Mouse (Mus musculus) embryo, embryonic 11.5 days (tissue): Measurements from ENCODE around the gene Elp4.

Experiments
- DNase-seq: peaks from one replicate; pipeline ENCODE4 v3.0.0-alpha.2; 2012; ENCODE audit warnings: low read depth, low spot score

Gene Elp4

DNA sequence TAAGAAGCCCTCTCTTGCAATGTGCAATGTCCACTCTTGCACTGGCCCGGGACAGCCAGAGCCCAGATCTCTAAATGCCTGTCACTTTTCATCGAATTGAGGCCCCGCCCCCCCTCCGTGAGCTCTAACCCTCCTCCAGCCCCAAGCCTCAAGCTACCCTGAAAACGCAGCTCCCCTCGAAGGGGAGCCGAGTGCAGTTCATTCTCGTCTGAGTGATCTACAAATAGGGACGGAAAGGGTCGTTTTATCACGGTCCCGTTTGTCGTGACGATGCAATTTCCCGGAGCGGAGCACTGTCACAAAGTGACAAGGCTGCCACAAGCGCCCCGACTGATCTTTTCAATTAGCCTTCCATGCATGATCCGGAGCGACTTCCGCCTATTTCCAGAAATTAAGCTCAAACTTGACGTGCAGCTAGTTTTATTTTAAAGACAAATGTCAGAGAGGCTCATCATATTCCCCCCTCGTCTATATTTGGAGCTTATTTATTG is 222.3 kb downstream of the Elp4 start:
- no peak for DNase-seq

DNA sequence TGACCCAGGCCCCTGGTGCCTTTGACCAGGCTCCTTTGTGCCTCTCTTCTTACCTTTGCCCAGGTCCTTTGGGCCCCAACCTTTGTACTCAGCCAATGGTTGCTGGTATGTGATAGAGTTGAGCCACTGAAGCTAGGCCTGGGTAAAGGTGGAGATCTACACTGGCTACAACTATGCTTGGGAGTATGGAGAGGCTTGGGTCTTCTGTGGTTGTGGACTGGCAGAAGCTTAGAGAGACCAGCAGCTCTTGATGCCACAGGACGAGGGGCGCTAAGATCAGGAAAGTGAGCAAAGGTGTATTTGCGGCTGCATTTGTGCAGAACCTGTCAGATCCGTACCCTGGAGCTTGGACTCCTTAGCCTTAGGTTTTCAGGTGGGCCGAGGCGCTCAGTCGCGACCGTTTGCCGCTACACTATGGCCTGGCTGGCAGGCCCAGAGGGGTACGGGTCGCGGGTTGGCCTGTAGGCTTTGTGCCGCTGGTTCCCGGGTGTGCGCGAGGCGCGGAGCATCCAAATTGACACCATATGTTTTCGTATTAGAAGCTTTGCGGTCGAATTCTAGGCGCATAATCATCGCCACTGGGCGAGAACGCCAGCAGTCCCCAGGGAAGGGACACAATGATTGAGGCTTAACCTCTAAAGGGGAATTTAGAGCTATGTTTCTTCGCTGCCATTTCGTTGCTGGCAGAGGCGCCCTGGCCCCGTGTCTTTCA is 223.2 kb downstream of the Elp4 start:
- DNase-seq, result no peak

DNA sequence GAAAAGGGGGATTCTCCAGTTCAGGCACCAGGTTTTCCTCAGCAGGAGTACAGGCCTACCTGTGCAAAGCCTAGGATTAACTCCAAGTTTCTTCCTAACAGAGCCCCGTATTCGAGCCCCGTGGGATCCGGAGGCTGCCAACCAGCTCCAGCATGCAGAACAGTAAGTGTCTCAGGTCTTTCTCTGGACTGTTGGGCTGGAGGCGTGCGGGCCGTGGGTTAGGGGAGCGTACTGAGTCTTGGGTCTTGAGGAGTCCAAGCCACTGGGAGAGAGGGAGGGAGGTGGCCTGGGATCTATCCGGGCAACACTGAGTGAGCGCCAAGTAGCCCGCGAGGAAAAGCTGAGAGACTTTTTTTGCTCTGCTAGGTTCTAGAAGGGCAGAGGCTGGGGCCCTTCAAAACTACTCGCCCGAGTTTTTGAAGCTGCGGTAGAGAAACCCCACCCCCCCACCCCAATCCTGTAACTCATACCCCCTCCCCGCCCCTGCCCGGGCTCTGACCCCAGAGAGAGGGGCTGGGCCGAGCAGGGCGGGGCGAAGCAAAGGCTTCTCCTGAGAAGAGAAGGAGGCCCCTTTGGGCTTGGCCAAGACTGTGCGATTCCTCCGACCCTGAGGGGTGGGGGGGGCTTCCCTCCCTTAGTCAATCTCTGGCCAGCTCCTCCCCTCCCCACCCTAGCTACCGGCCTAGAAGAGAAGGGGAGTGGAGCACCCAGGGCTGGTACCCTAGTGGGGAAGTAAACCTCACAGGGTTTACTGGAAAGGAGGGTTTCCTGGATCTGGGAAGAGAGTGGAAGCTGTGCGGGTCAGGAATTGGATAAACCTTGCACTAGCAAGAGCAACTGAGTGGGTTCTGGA is 224.0 kb downstream of the Elp4 start:
- no peak for DNase-seq

DNA sequence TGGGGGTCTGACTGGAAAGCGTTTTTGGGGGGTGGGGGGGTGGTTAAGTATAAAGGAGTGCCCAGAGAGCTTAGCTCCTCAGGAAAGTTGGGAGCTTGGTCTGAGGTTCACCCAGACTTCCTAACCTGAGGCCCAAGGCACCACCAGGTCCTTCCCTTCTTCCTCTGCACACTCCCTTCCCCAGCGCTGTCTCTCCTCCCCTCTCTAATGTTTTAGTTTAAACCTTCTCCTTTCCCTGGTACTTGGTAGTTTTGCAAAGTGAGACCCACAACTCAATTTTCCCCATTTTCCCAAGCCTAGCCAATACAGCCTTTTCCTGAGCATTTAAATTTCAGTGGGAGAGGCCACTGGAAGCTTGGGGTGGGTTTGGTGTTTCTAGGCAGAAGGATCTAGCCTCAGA is 225.0 kb downstream of the Elp4 start:
- DNase-seq, result no peak

DNA sequence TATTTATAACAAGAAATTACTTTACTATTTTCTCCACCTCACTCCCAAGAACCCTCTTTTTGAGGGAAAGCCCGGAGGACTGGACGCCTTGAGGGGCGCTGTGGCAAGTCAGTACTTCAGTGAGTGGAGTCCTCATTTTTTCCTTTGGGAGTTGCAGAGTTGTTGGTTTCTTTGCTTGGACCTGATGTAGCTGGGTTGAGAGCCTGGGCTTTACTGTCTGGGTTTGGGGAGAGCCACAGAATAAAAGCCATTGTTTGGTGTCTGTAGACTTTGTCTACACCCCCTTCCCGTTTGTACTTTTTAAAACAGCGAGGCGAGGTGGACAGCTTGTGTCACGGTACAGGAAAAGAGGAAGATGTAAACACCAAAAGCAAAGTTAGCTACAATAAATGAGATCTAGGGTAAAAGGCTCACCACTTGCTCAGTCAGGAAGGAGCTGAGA is 225.5 kb downstream of the Elp4 start:
- no peak for DNase-seq

DNA sequence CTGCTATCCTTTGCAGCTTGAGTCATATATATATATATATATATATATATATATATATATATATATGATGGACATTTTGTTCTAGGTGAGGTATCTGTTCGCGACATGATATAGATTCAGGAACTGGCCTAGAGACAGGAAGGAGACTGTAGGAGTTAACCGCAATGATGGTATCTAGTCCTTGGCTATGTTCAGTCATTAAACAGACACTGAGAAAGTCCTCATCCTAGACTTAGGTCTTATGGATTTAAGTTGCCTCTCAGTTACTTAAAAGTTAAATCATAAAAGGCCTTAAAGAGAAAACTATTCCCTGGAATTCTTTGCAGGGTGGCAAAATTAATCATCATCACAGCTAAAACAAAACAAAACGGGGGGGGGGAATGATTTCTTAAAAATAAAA is 226.1 kb downstream of the Elp4 start:
- no peak for DNase-seq

DNA sequence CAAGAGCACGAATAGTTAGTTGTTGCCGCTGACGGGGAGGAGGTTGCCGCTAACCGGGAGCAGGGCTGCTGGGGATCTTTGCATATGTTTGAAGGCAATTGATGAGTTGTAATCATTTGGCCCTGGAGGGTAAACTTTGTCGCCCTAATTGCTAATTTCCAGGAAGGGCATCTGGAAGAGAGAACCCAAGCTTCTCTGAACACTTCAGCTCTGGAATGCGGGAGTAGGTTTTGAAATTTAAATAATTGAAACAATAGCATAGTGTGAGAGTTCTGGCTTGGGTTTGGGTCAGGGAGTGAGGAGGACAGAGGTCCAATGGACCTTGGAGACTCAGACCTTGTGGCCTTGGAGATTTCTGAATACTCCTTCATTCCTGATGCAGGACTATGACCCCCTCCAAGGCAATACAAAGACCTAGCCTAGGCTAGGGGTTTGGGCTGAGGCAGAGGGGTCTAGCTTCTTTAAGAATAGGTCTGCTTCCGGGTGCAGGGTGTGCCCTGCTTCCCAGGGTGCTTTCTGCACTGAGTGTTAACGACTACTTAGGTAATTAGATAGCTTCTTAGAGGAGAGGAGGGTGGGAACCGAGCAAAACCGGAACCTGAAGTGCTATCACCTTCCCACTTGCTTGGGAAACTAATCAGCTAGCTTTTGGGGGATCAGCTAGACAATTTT is 226.8 kb downstream of the Elp4 start:
- no peak for DNase-seq

DNA sequence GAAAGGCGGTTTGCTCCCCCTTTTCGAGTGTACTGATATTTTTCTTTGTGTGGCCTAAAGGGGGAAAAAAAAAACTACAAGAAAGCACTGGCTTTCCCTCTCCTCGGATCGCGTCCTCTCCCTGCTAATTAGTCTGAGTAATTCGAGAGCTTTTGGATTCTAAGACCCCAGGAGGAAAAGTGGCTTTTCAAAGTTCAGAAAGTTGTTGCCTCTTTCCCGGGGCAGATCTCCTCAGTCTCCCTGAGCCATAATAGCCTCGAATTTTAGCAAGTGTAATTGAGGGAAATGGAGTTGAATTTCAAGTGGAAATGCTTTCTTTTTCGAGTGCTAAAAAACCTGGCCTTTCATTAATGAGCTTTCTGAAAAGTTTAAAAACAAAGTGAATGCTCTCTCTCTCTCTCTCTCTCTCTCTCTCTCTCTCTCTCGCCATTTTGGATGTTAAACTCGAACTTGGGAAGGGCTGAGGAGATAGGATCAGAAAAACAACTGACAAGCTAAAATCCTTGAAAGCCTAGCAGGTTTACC is 227.4 kb downstream of the Elp4 start:
- no peak for DNase-seq

DNA sequence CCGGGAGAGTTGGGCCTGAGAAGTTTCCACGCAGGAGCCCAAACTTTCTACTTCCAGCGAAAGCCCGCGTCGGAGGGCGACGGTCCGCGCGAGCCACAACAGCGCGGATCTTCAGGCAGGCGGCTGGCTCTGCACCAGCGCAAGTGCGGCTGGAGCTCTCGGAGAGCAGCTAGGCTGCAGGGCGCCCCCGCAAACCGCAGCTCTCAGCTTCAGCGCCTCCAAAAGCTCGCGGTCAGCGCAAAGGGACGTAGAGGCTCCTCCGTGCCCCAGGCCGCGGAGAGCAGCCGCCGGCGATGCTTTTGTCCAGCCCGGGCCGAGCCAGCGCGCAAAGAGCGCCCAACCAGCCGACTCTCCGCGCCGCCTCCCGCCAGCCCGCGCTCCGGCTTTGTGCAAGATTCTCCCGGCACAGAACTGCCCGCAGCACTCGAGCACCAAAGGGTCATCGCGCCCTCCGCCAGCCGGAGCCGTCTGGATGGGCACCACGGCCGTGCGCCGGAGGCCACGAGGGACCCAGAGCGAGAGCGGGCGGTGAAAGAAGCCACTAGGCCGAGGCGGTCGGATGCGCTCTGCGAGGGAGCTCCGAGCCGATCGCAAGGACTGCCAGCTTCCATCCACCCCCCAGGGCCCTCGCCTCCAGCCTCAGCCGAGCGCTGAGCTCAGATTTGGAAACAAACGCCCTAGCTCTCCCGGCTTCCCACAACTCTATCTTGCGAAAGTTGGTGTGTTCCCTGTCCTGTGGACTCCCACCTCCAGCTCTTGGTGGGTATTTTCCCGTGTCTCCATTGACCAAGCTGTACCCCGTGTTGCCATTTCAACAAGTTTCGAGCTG is 228.1 kb downstream of the Elp4 start:
- no peak for DNase-seq

DNA sequence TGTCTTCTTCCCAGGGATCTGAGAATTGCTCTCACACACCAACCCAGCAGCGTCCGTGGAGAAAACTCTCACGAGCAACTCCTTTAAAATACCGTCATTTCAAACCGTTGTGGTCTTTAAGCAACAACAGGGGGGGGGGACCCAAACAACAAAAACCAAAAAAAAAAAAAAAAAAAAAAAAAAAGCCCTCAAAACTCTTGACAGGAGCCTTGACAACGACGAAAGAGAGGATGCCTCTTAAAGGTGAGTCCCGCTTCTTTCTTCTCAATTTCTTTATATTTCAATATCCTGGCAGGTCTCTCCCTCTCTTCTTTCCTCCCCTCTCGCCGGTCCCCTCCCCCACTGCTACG is 228.7 kb downstream of the Elp4 start:
- DNase-seq, result no peak

DNA sequence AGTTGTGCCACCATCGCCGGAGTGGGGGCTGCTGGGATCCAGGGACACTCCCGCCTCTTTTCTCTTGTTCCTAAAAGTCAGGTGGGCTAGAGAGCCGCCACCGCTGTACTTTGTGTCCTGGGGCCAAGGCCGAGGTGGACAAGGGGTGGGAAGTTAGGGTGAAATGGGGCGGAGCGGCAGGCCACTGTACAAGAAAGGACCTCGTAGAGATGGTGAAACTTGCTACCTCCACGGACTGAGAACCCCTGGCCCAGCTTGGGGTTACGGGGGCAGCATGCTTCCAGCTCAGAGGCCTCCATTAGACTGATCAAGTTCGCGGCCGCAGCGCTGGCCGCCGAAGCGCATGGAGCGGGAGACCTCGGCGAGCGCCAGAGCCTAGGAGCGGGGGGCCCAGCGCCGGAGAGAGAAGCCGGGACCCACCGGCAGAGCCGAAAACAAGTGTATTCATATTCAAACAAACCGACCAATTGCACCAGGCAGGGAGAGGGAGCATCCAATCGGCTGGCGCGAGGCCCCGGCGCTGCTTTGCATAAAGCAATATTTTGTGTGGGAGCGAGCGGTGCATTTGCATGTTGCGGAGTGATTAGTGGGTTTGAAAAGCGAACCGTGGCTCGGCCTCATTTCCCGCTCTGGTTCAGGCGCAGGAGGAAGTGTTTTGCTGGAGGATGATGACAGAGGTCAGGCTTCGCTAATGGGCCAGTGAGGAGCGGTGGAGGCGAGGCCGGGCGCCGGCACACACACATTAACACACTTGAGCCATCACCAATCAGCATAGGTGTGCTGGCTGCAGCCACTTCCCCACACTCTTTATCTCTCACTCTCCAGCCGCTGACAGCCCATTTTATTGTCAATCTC is 229.3 kb downstream of the Elp4 start:
- no peak for DNase-seq

DNA sequence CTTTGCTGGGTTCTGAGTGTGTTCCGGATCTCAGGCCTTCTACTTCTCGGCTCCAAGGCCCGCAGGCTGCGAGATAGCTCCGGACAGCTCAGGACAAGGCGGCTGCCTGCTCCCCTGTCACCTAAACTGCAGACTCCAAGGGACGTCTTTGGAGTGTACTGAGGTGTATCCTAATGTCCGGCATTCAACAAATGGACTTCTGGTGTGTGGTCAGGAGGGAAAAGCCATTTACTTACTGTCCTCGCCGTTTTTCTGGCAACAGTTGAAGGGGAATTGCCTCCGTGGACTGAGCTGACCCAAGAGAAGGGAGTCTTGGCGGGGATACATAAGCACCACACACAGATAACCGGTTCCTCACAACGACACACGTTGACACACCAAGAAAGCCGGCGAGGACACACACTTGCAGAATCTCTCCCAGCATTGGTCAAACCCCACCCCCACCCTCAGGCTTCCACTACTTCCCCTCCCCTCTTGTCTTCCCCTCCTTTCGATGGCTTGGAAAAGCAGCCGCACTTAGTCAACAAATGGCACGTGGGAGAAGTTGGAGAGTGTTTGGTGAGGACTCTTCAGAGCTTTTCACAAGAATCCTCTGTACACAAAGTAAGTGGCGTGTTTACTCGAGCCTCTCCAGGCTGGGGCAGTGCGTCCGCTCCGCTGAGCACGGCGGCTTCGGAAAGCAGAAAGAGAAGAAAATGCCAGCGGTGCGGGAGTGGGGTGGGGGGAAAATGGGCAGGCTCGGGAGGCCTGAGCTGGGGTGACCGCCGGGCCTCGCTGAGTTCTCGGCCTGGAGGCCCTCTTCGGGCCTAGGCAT is 230.1 kb downstream of the Elp4 start:
- DNase-seq, result no peak

DNA sequence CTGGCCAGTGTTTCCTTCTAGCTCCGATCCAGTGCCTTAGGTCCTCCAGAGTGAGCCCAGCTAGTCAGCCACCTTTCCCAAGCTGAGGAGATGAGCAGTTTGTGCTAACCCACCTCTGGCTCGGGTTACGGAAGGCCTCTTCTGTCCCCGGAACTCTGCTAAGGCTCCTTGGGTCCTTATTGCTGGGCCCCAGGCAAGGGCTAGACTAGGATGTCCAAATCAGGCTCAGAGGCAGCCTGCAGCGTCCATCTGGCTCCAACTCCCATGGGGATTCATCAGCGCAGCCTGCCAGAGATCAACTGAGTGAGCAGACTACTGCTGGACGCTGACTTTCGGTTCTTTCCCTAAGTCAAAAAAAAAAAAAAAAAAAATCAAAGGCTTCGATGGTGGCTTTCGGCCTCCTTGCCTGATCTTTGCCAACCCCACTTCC is 230.7 kb downstream of the Elp4 start:
- no peak for DNase-seq

DNA sequence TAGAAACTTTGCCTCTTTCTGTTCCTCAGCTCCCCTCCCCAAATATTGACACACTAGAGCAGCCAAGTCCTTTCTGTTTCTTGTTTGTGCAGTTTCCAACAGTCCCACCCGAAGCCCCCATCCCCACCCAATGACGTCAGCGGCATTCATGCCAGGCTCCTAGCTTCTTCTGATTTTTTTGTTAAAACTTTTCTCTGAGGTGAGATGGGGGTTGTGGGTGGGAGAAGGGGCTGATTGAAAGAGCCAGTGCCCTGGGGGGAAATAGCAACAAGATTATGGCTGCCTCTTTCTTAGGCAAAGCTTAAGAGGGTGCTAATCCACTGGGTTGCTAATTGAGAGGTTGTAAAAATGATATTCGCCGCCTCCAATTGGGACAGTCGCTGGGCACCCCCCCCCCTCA is 231.3 kb downstream of the Elp4 start:
- no peak for DNase-seq

DNA sequence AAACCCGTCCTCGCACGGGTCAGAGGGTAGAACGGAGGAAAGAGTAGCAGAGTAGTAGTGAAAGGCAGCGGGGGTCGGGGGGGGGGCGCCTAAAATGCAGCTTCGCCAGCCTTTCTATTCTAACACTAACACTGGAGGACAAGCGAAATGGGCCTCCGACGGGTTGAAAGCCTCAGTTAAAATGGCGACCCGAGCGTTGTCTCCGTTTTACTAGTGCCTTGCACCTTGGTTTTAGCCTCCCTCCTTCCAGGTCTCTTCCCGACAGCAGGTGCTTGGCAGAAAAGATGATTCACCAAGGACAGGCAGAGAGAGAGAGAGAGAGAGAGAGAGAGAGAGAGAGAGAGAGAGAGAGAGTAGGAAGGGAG is 231.8 kb downstream of the Elp4 start:
- no peak for DNase-seq

DNA sequence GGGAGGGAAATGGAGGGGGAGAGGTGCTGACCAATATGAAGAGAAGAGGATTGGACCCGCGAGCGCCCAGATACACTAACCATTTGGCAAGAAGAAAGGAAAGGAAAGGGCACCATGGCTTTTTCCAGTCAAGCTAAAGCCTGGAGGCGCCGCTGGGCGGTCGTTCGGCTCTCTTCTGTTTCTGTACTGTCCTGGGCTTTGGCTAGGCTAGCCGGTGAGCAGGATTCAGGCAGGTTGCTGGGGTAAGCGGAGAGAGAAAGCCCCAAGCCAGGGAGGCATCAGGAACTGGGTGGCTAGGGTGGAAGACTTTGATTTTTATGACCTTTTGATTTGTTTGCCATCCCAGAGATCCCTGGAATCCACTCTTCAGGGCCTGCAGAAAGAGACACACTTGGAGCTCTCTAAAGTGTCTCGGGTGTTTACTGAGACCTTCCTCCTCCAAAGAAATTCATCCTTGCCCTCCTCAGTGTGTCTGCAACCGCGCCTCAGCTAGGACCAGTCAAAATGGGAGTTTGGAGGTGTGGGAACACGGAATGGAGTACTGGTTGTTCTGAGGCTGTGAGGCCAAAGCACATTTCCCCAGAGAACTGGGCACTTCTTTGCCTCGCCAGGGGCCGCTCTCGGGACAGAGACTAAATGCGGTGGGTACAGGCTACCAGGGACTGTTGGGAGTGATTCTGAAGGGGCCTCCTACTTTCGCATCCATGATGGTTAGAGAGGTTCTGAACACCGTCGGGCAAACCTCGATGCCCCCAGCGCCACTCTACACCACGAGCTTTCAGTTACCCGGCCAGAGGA is 232.4 kb downstream of the Elp4 start:
- DNase-seq, result no peak

DNA sequence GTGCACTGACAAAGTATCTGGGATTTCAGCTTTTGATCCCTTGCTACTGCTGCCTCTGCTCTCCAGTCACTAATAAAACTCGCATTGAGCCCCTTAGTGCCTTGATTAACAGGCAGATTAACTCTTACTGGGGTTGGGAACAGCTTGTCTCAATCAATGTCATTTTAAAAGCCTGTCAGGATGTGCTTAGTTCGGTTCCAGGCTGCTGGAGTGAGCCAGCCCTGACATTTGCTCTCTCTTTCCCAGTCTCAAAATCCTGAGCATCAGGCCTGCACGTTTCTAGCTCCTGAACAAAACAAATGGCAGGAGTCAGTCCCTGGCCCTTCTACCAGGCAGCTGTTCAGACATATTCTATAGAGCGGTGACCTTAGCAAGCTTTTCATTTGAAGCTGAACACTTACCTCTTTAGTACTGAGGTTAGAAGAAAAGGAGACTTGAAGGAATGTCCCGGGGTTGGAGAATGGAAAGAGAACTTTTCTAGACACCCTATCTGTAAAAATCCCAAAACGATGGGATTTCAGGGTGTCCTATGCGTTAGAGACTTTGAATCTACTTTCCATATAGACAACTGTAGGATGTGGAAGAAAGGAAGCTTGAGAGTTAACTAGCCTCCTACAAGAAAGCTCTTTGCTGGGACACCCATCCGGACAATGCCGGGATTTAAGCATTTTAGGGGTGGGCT is 233.1 kb downstream of the Elp4 start:
- no peak for DNase-seq

DNA sequence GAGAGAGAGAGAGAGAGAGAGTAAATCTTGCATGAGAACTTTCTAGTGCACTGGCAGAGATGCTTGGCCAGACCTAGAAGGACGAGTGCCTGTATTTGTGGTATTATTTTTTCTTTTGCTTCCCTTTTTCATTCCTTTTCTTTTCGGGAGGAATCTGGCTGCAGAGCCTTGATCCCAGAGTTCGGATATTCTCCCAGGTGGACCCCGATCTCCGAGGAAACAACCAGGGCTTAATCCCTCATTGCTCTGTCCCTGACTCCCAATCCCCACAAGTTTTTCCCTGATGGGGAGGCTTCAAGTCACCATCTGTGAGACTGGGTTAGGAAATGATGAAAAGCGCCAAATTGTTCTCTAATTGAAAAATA is 233.7 kb downstream of the Elp4 start:
- no peak for DNase-seq
